Mouse (Mus musculus) neural tube, embryonic 10.5 days (tissue): ENCODE data around the gene Gdf2.

Source experiments
- DNase-seq: peaks from one replicate; pipeline ENCODE4 v3.0.0-alpha.2; 2017; ENCODE audit warnings: low spot score; ENCODE audit errors: extremely low spot score

Gene Gdf2

DNA sequence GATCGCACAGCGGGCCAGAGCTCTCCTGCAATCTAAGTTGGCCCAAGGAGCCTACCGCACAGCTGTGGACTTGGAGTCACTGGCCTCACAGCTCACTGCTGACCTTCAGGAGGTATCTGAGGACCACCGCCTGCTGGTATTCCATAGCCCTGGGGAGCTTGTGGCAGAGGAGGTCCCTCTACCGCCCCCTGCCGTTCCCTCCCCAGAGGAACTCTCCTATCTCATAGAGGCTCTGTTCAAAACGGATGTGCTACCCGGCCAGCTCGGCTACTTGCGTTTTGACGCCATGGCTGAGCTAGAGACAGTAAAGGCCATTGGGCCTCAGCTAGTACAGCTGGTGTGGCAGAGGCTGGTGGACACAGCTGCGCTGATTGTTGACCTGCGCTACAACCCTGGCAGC is 15.2 kb downstream of the Gdf2 start:
- DNase-seq: no peak

DNA sequence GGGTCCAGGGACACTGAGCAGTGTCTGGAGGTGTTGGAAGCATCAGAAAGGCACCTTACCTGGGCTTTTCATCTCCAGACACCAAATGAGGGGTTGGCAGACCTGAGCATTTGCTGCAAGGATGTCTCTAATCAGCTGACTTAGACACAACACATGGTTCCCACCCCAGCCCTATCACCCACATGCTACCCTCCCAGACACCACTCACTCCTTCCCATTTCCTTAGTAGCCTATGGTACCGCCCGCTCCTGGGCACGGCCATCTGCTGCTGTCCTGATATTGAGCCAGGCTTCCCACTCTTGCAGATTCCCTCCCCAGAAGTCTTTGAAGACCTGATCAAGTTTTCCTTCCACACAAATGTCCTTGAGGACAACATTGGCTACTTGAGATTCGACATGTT is 17.3 kb downstream of the Gdf2 start:
- no peak for DNase-seq

DNA sequence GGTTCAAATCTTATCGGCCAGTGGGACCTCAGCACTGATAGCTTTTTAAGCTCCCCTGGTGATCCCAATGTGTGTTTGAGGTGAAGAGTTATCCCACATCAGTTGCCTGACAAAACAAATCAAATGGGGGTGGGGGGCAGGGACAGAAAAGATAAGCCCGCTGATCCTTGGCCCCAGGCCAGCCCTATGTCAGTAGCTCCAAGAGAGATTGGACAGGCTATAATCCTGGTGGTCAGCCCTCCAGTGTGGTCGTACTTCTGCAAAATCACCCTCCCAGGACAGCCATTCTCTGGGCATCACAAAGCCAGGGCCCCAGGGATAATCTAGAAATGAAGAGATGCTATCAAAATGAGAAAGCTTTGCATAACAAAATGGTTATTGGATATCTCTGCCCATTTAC is 18.0 kb downstream of the Gdf2 start:
- no peak for DNase-seq

DNA sequence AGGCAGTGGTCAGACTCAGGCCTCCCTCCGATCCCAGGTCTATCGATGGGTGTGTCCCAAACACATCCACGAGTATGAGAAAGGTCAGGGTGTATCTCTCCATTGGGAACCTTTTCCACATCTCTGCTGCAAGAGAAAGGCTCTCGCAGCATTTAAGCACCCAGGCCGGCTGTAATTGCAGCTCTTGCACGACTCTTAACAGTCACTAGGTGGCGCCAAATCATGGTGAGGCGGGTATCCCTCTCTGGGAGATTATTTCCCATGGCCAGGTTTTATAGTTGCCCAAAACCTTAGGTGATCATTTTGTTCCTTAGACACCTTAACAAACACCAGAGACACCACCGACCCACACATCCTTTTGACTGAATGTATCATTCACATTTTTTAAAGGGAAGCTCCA is 18.5 kb downstream of the Gdf2 start:
- peak; percentile 42 for DNase-seq

DNA sequence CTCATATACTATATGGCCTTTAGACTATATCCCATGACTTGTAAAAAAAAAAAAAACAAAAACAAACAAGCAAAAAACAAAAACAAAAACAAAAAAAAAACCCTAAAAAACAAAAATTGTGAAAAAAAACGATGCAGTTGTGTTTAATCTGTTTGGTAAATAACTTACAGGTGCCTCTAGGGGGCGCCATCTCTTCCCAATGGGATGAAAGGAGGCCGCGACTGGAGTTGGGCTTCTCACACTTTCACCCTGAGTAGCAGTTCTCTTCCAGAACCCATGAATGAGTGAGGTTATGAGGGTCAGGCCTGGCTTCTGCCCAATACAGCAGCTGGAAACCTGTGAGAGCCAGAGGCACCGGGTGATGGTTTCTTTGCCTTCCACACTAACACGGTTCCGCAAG is 24.8 kb downstream of the Gdf2 start:
- no peak for DNase-seq

DNA sequence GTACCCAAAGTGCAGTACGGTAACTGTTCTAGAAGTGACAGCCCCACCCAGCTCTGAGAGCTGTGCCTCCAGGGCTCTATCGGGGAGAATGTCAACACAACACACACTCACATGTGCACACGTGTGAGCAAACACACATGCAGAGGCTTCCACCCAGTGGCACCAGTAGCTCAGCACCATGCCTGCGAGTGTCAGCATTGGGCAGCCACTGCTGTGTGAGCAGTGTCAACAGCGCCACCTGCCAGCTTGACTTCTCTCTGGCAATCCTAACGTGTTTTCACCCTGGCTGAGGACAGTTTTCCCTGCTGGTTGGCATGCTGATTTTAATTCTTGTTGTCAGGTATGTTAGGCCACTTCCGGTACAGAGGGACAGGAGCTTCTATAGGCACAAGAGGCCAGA is 31.8 kb downstream of the Gdf2 start:
- no peak for DNase-seq

DNA sequence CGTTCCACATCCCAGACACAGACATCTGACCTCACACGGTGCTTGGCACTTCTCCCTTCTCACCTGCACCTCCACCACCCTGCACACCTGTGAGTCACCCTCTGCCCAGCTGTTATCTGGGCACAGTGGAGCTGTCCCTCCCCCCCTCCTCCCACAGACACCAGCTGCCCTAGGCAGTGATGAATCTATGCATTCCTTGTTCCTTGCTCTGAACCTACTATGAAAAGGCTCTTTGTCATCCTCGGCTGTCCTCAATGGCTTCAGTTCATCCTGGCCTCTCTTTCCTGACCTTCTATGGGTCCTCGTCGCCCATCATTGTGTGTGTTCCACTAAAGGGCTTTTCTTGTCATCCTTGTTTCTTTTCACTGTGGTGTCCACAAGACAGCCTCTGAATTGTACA is 33.9 kb downstream of the Gdf2 start:
- no peak for DNase-seq

DNA sequence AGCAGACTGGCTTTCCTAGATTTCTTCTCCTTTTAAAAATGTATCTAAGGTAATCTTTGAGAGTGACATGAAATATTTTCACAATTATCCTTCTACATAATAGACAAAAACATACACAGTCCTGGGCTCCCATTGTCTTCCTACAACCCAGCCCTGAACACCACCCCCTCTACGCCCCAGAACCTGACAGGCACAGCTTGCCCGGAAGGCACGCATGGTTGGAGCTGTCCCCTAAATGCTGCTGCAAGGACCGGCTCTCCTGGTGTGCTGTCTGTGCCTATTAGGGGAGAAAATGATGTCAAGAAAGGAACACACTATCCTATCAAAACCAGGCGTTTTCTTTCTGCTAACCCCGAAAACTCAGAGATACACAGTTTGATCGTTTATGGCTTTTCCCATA is 36.9 kb downstream of the Gdf2 start:
- no peak for DNase-seq

DNA sequence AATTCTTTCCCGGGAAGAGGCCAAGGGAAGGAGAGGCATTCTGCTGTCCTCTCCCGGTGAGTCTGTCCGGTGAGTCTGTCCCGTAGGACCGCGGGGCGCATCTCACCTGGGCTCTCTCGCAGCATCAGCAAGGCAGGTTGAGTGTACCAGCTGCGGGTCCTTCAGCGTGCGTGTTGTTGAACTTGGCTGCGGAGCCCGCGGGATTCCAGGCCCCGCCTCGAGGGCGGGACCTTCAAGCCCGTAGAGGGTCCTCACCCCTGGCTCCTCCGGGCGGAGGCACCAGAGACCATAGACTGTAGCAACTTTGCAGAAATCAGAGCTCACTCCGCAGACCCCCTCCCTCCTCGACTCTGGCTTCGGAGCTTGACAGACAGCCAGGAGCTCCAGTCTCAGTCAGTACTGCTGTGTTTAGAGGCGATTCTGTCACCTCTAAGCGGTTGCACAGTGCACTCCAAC is 37.8 kb downstream of the Gdf2 start, which contains the start of gene Zfp488:
TSS of gene Zfp488 (minus strand) at position 161 of the 456 bp plus-strand sequence.
- DNase-seq: peak; percentile 41

DNA sequence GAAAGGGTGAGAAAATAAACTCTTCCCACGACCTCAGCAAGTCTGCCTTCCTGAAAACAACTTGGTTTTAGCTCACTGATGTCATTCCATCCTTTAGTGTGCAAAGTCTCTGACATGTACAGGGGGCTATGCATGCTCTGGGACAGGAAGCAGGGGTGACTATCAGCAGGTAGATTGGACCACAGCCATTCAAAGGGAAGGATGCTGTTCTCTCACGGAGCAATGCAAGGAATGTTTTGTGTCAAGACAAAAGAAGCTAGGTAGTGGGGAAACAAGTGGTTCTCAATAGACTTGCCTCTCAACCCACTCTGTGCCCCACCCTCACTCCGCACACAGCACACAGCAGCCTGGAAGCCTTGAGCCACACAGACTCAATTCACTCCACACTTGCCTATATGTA is 48.4 kb downstream of the Gdf2 start:
- no peak for DNase-seq

DNA sequence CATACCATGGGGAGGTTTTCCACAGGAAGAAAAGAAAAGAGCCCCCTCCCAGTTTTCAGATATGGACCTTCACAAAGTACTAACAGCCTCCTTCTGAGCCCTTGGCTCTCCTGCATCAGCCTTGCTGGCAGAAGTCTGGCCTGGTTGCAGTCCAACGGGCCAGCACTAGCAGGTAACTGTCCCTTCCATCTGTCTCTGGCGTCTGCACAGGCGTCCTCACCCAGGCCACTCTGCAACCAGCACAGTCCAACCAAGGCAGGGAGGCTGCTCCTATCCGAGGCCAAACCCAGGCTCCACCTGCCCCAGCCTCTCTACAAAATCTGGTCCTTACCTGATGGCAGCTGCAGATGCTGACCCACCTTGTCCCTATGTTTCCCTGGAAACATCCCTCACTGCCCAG is 51.1 kb downstream of the Gdf2 start:
- DNase-seq: no peak

DNA sequence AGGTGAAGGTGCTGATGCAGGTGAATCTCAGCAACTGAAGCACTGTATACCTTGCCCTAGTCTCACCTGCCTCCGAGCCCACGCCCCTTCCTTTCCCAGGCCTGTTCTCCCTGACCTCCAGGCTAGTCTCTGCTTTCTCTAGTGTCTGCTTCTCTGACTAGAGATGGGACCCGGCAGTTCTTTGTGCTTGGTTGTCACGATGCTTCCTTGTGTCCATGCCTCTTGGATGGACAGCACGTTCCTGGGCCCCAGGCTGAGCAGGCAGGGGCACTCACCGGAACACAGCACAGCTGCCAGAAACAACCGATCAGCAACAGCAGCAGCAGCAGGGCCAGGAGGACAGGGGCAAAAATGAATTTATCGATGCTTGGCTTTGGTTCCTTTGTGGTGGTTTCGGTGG is 52.2 kb downstream of the Gdf2 start:
- DNase-seq: no peak

DNA sequence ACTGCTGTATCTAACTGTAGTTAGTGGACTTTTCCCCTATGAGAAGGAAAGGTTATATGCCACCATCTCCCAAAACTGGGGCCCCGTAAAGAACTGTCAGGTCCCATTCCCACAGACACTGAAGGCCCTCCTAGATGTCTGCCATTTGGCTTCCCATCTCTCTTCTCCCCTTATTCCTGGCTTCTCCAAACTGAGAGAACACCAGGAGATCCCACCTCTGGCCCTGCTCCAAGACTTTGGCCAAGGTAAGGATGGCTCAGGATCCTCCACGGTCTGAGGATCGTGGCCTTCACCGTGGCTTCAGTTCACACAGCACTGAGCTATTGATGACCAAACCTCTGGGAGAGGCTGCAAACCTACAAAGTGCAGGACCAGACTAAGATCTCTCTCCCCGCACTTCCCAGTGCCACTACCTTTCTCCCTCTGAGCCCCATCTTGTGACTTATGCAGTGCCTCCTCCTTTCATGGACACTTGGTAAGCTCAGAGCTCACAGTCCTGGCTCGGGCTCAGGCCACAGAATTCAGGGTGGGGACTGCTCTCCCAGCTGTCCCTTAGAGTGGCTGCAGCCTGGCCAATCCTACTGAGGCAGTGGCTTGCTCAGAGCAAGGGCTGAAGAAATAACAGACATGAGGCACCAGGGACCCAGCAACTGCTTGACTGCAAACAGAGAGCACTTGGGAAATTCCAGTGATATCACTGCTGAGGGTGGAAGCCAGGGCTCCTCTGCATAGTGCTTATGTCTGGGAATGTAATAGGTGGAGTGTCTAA is 52.9 kb downstream of the Gdf2 start:
- DNase-seq: no peak
